Mouse (Mus musculus) bone marrow, adult 2 months (tissue): ENCODE results near the gene Hdac5.

ENCODE experiments used
- CTCF ChIP-seq: fragments of 200-500 bp; IDR thresholded peaks from 2 replicates; pipeline ENCODE4 v1.5.1; 2011; ENCODE audit warnings: low read length, control low read depth; ENCODE audit not compliant: control insufficient read depth, insufficient read depth
- POLR2A ChIP-seq: fragments of 200-500 bp; IDR thresholded peaks from 2 replicates; pipeline ENCODE4 v1.6.1; 2011; ENCODE audit warnings: low read depth, mild to moderate bottlenecking, control low read depth, low read length, borderline replicate concordance; ENCODE audit not compliant: control insufficient read depth

- TF ChIP-seq CTCF (no peak), POLR2A (no peak)
These were observed 13.1 kb downstream of the Hdac5 start for GRCm38 (mm10) chr11:102216886-102217240.
